Mouse (Mus musculus) layer of hippocampus, postnatal 14 days (tissue): ENCODE results near the gene Gja10. TPM values are rescaled to one million over a fixed set of nuclear protein-coding genes. Genes with fewer than 3 reads are reported as not detected.

ENCODE experiments used
- DNase-seq, 2 experiments: peaks; one replicate each; pipeline ENCODE4 v3.0.0; 2021 to 2022; ENCODE audit warnings: low spot score in 2 of 2, mixed read lengths in 1 of 2
- long read RNA-seq, 2 experiments: library from polyadenylated mRNA; stranded (forward); transcript quantifications; one replicate each; pipeline ENCODE4 v2.0.0; 2021
- total RNA-seq, 2 experiments: library from RNA; stranded (reverse); gene quantifications; 2 replicates each; pipeline ENCODE4 v1.2.3; 2021

Gja10 gene
- not detected for total RNA-seq
- long read RNA-seq, experiment 1: 0 reads
- long read RNA-seq, experiment 2: 0 reads

GRCm38 (mm10) chr4:32602660-32603059 is at the start of gene Gja10:
Gja10 (minus strand) TSS chr4:32602760.
- DNase-seq: no peak

- no peak for DNase-seq
These were observed 49.1 kb upstream of the Gja10 start for GRCm38 (mm10) chr4:32651669-32652068.

GRCm38 (mm10) chr4:32621637-32622036 is 19.1 kb upstream of the Gja10 start:
- no peak for DNase-seq

DNA sequence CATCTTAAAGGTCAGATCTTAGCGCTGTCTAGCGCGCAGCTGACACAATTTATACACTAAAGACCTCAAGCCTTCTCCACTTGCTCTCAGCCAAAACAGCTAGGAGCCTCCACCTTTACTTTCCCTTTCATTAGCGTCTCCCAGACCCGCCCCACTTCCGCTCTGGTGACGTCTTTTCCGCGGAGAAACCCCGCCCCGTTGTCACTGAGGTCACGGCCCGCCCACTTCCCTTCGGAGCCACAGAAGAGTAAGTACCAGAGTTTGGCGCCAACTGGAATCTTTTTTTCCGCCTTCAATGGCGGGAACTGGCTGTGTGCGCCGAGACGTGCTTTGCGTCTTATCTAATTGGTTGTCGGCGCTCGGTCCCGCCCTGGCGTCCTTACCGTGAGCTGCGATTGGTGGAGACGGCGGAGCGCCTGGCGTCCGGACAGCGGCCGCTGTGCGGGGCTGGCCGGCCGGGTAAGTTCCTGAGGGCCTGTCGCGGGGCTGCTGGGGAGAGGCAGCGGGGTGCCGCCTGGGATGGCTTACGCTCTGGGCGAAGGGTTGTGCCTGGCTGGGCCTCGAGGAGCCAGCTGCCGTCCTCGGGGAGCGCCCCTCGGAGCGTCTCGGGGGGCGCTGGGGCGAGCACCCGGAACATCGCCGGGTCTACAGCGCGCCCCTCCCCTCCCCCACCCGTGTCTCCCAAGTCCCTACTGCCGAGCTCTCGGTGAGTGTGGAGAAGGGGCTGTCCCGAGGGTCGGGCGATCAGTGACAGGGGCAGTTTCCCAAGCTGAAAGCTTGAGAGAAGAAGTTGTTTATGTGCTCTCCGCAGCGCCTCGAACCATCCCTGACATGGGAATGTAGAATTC is 12.7 kb upstream of the Gja10 start, which contains the start of gene Casp8ap2:
TSS of gene Casp8ap2 (plus strand) at position 418 of the 848 bp plus-strand sequence.
- DNase-seq: peak; percentile 97 to 100

GRCm38 (mm10) chr4:32601135-32601534 is 1.4 kb downstream of the Gja10 start:
- DNase-seq: no peak

- no peak for DNase-seq
These were observed 14.3 kb downstream of the Gja10 start for GRCm38 (mm10) chr4:32588237-32588636.

DNA sequence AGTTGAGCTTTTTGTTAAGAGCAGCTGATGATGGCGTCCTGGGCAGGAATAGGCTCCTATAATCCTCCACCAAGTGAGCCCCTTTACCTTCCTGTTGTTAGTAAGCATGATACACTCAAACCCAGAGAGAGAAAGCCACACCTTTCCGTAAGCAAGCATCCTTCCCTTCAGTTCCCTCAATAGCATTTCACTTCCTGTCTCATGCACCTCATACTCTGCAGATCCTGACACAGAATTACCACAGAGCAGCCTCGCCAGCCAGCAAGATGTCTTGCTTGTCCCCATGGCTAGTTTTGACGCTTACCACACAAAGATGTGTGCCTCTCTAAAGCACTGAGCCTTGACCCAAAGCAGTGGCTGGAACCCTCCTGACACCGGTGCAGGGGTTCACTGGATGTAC is 15.0 kb downstream of the Gja10 start:
- no peak for DNase-seq

DNA sequence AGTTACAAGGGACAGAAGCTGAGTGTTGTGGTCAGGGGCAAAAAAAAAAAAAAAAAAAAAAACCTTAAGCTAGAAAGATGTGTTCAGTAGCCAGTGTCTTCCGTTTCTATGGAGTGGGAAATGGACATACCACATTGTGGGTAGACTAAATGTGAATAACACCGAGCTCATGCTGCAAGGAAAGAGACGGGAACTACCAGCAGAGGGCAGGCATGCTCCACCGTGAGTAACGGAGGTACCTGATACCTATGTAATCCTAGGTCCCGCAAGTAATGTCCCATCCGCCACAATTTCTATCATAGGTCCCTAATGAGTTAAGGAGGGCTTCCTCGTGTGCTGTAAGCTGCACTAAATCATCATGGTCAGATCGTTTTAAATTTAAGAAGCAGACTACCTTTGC is 16.0 kb downstream of the Gja10 start:
- DNase-seq: no peak

DNA sequence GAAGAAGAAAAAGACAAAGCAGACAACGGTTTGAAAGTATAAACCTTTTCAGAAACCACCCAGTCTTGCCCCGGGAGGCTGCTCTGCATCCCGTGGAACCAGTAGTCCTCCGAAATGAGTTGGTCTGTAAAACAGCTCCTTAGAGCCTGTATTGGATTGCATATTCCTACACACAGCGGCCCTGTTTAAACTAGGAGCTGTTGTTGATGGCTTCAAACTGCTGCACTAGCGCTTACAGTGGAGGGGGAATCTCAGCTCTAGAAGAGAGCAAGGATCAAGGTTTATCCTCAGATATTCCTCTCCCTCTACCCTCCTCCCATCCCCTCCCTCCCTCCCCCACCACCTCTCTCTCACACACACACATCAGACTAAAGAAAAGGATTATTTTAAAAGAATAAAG is 18.4 kb downstream of the Gja10 start:
- DNase-seq: no peak

- DNase-seq: no peak
These were observed 22.7 kb downstream of the Gja10 start for GRCm38 (mm10) chr4:32579850-32580249.

- DNase-seq: no peak
These were observed 27.4 kb downstream of the Gja10 start for GRCm38 (mm10) chr4:32575165-32575564.

- DNase-seq: no peak
These were observed 28.0 kb downstream of the Gja10 start for GRCm38 (mm10) chr4:32574604-32575003.

DNA sequence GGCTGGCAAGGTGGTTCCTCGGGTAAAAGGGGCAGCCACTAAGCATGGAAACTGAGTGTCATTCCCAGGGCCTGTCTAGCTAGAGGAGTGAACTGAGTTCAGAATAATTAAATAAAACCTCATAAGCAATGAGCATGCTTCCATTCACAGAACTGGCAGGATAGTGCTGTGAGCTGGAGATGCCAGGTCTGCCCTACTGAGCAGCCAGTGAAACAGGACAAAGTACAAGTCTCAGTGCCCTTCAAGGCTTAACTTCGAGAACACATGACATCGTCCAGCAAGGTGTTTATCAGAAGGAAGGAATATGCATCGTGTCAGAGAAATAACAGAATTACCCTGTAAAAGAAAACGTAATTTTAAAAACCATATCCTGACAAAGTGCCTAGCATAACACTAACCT is 29.0 kb downstream of the Gja10 start:
- DNase-seq: no peak

DNA sequence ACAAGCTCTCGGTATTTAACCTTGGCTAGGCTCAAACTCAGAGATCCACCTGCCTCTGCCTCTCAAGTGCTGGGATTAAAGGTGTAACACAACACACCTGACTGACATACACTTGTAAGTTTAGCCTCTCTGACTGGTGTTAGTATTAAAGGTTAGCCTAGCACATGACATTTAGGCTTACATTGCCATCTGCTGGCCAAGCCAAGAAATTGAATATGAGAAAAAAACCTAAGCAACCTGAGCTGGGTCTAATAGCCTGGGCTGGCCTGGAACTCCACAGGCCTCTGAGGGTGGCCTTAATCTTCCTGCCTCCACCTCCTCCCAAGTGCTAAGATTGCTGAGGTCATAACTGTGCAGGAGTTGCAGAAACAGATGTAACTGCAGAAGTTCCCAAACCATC is 30.4 kb downstream of the Gja10 start:
- peak; percentile 48 to 59 for DNase-seq

GRCm38 (mm10) chr4:32571441-32571840 is 31.1 kb downstream of the Gja10 start:
- DNase-seq: no peak

DNA sequence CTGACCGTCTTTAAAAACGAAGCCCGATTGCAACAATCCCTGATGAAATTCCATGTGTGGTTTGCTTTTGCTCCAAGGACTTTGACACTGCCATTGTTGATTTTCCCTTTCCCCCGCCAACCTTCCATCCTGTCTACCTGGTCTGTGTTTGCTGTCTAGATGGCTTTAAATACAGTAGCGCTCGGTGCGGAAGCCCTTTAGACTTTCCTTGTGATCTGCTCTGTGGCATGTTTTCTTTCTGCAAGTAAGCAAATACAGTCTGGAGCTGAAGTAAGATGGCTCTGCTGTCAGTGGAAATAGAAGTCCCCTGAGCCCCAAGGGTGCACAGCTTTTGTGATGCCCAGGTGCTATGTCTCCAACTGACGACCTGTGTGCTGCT is 31.6 kb downstream of the Gja10 start:
- DNase-seq: no peak

GRCm38 (mm10) chr4:32569995-32570938 is 32.3 kb downstream of the Gja10 start:
- no peak for DNase-seq

GRCm38 (mm10) chr4:32569054-32569453 is 33.5 kb downstream of the Gja10 start:
- DNase-seq: no peak

GRCm38 (mm10) chr4:32564918-32565317 is 37.6 kb downstream of the Gja10 start:
- DNase-seq: no peak

DNA sequence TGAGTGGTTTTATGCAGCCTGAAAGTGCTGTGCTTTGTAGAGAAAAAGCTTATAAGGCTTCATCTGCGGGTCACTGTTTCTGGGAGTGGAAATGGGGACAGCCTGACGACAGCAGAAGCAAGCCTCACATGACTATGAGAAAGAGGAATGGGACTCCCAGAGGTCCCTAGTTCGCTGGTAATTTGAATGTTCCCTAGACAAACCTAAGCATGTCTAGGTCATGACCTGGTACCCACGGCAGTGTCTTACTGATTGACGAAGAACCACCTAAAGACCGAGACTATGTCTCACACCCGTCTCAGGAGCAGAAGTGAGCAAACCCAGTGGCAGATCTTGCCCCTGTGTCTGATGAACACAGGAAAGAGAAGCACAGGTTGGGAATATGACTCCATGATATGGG is 38.1 kb downstream of the Gja10 start:
- no peak for DNase-seq

- DNase-seq: no peak
These were observed 40.0 kb downstream of the Gja10 start for GRCm38 (mm10) chr4:32562319-32563115.
